Mouse (Mus musculus): ENCODE results near the gene Trip4.
A peak's percentile ranks its signal among the peaks of the same experiment; 100 is the strongest.

Gene Trip4

DNA sequence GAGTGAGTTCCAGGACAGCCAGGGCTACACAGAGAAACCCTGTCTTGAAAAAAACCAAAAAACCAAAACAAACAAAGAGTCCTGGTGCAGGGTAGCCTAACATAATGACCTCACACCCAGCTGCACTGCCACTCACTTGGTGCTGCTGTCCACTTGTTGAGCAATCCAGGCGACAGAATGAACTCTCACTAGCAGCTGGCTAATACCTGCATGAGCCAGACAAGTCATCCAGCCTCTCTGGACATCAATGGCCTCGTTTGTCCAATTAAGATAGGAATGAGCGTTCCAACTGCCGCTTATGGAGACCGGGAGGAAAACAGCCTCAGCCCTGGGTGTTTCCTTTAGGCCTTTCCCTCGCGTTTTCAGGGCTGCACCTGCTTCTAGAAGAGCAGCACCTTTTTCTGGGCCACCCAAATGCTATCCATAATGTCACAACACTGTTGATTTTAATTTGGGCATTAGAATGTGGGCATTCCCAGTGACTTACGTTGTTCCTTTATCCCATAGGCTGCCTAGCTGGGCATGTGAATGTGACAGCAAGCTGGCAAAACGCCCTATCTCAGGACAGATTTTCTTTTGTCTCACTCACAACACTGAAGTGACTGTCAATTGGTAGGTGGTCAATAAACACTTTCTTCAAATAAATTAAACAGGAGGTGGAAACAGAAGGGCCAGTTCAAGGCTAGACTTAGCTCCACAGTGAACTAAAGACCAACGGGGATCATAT is 73.8 kb downstream of the Trip4 start:
- DNase-seq (ENCODE audit: low spot score in 2 of 2) = no peak

- DNase-seq (ENCODE audit: low spot score in 2 of 2) = no peak
Measured at GRCm38 (mm10) chr9:65833640-65834039, 75.0 kb downstream of the Trip4 start.

GRCm38 (mm10) chr9:65833230-65833629 is 75.4 kb downstream of the Trip4 start:
- no peak for DNase-seq (ENCODE audit: low spot score in 2 of 2)

DNA sequence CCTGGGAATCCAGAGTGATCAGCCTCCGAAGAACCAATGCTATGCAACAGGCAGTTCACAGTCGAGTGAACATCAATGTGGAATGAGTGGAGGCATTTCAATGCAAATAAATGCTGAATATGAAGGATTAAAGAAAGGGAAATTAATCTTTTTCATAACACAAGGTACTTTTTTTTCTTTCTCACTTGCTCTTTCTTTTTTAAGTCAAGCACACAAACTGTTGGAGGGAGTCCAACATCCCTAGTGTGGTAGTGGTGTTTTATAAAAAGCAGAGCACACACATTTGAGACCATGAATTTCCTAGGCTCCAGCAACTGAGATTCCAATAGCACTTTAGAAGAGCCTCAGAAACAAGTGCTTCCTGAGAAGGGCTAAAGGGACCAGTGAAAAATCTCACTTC is 76.6 kb downstream of the Trip4 start:
- DNase-seq (ENCODE audit: low spot score in 2 of 2) = no peak

- no peak for DNase-seq (ENCODE audit: low spot score in 2 of 2)
Measured at GRCm38 (mm10) chr9:65831164-65831563, 77.4 kb downstream of the Trip4 start.

DNA sequence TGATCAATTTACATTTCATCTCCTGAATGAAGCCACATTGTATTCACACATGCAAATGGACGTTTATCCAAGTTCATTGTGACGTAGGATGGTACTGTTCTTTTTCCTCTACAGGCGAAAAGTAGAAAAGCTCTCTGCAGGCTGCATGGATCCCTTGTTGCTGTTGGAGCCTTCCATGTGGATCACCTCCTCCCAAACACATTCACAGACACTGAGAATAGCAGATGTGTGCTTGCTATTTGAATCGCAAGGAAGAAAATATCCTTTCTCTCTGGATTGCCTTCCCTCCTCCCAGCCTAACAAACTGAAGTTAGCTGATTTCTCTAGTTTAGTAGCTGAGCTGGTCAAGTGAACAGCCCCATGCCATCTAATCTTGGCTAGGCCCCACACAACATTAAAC is 78.3 kb downstream of the Trip4 start:
- DNase-seq (ENCODE audit: low spot score in 2 of 2) = peak; percentile 39 to 62

DNA sequence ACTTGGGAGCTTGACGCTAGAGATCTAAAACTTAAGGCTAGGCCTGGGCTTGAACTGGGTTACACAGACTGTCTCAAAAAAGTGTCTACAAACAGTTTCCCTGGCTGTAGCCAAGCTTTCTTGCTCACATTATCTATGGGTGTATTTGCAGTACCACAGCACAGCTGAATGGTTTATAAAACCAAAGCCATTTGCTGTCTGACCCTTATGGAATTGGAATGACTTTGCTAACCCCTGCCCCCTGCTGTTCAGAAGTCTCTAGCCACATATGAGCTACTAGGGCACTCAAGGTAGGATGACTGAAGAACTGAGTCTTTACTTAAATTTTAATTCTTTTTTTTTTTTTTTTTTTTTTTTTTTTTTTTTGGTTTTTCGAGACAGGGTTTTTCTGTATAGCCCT is 79.2 kb downstream of the Trip4 start:
- DNase-seq (ENCODE audit: low spot score in 2 of 2) = no peak

- no peak for DNase-seq (ENCODE audit: low spot score in 2 of 2)
Measured at GRCm38 (mm10) chr9:65828511-65828910, 80.1 kb downstream of the Trip4 start.

- no peak for DNase-seq (ENCODE audit: low spot score in 2 of 2)
Measured at GRCm38 (mm10) chr9:65828016-65828403, 80.6 kb downstream of the Trip4 start.

DNA sequence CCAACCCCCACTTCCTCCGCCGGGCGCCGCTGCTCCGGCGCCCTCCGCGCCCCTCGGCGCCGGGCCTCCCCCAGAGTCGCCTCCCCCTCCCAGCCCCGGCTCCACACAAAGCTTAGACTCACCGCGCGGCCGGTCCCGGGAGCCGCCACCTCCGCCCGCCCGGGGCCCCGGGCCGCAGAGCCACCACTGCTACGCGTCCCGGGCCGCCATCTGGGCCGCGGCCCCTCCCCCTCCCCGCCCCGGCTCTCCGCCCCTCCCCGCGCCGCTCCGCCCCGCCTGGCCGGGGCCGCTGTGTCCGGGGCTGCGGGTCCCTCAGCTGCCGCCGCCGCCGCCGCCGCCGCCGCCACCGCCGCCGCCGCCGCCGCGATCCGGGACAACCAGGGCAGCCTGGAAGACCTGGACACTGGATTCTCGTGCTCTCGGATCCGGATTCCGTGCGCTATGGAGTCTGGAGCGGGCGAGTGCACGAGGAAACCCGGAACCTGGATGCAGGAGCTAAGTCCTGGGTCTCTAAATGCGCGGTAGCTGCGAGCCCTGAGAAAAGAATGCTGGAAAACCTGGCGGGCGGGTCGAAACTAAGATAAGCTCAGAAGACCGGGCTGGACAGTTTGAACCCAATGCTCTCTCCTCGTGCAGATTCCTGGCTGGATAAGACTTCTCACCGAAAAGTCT is 81.1 kb downstream of the Trip4 start, which contains the start of gene Zfp609:
Gene Zfp609, minus strand, starts transcription at position 221 of the 672 bp plus-strand sequence.
- DNase-seq (ENCODE audit: low spot score in 2 of 2) = peak; percentile 70 to 95

DNA sequence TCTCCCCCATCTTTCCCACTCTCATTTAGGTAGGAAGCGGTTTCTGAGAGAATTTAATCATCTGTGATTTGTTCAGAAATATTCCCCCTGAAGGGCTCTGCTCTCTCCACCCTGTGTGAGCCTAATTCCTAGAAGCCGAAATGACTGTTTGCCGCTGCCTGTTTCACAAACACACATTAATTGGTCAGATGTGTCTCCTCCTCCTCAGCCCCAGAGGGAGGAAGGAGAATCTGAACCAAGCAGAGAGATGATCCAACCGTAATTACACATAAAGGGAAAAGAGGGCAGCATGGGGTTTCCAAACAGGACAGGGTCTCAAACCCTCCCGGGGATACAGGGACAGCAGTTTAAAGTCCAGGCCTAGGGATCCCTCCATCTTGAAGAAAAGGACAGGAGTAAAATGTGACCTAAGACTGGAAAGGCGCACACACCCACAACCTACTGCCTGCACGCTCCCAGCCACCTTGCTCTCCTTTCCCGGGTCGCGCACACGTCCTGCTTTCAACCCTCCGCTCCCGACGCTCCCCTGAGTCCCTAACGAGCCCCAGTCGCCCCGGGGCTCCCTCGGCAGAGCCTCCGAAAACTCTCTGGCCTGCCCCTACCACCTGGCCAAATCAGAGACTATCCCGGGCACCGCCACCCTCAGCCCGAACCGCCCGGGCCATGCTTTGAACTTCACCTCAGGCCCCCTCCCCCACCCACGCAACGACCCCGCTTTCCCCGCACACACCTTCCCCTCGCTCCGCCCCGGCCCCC is 81.8 kb downstream of the Trip4 start:
- peak in 1 of 2 experiments; percentile 47 for DNase-seq (ENCODE audit: low spot score in 2 of 2)

- peak in 1 of 2 experiments; percentile 21 for DNase-seq (ENCODE audit: low spot score in 2 of 2)
Measured at GRCm38 (mm10) chr9:65826226-65826587, 82.4 kb downstream of the Trip4 start.

DNA sequence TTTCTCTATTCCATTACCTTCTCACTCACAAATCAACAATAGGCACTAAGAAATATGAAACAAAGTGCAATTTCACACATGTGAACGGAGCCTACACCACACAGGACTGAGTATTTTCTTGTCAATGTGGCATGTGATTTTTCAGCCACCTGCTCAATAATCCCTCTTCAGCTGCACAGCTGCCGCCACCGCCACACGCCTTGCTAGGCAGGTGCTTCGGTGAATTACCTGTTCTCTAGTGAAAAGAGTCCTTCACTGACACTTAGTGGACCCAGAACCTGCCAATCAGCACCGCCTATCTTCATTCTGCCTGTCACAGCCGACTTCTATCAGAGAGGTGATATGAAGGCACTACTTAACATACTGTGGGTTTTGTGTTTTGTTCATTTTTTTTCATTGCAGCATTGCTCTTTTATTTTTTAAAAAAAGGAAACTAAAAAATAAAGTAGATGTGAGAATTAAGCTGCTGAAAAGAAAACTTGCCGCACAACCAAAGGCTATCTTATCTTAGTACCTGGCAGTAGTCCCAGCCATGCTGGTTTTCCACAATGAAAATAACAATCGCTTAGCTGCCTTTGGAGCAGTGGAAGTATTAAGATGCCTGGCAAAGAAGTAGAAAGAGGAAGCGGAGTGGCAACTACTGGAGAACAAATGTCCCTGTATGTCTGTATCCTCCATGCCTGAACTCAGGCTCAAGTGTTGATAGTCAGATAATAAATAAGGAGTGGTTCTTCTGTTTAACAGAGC is 84.7 kb downstream of the Trip4 start:
- no peak for DNase-seq (ENCODE audit: low spot score in 2 of 2)

- DNase-seq (ENCODE audit: low spot score in 2 of 2) = no peak
Measured at GRCm38 (mm10) chr9:65822011-65822410, 86.6 kb downstream of the Trip4 start.

GRCm38 (mm10) chr9:65820301-65820700 is 88.3 kb downstream of the Trip4 start:
- DNase-seq (ENCODE audit: low spot score in 2 of 2) = no peak

GRCm38 (mm10) chr9:65818402-65818801 is 90.2 kb downstream of the Trip4 start:
- DNase-seq (ENCODE audit: low spot score in 2 of 2) = no peak

DNA sequence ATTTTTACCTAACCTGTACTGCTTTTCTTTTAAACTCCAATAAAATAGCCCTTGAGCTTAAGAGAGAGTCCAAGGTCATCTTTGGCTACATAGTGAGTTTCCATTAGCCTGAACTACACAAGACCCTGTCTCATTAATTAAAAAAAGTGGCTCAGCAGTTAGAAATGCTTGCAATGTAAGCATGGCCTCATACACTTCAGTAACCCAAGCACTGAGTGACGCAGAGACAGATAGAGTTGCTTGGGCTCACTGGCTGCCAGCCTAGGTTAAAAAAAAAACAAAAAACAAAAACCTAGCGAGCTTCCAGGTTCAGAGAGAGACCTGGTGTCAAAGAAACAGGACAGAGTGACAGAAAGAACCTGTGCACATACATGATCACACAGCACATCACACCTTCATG is 95.8 kb downstream of the Trip4 start:
- DNase-seq (ENCODE audit: low spot score in 2 of 2) = no peak

GRCm38 (mm10) chr9:65811784-65812183 is 96.8 kb downstream of the Trip4 start:
- no peak for DNase-seq (ENCODE audit: low spot score in 2 of 2)

DNA sequence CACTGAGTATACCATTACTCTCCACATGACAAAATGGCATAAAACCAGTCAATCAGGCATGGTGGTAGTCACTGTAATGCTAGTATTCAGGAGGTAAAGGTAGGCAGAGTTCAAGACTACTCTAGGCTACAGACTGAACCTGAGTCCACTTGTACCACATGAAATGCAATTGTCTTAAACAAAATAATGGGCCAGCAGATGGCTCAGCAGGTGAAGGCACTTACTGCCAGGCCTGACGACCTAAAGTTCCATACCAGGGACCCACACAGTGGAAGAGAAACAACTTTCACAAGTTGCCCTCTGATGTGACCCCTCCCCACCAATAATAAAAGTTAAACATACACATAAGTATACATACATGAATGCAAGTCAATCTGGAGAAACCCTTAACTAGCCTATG is 100.8 kb downstream of the Trip4 start:
- DNase-seq (ENCODE audit: low spot score in 2 of 2) = no peak

DNA sequence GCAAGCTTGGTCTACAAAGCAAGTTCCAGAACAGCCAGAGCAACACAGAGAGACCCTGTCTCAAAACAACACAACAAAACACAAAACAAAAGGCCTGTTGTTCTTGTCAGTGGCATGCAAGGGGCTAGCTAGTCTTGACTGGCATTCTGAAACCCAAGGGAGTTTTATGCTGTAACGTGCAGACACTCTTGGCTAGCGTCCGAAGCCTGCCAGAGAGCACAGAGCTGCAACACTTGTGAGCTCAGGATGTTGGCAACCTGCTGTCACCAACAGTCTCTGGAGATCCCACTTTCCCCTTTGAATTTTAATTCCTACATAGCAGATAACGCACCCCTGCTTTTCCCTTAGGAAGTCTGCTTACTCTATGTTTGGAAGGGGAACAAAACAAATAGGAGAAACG is 101.3 kb downstream of the Trip4 start:
- no peak for DNase-seq (ENCODE audit: low spot score in 2 of 2)

GRCm38 (mm10) chr9:65799770-65800169 is 108.8 kb downstream of the Trip4 start:
- no peak for DNase-seq (ENCODE audit: low spot score in 2 of 2)

- peak in 1 of 2 experiments; percentile 47 for DNase-seq (ENCODE audit: low spot score in 2 of 2)
Measured at GRCm38 (mm10) chr9:65795651-65796050, 112.9 kb downstream of the Trip4 start.

Data from left cerebral cortex, adult 9 months (tissue).